Mouse (Mus musculus): ENCODE results near the gene Rpgrip1l.

Rpgrip1l gene

GRCm38 (mm10) chr8:91207676-91208075, 105.4 kb downstream of the Rpgrip1l start:
- no peak for DNase-seq (ENCODE audit: low read depth, low spot score)

GRCm38 (mm10) chr8:91205897-91206296, 107.2 kb downstream of the Rpgrip1l start:
- no peak for DNase-seq (ENCODE audit: low read depth, low spot score)

DNA sequence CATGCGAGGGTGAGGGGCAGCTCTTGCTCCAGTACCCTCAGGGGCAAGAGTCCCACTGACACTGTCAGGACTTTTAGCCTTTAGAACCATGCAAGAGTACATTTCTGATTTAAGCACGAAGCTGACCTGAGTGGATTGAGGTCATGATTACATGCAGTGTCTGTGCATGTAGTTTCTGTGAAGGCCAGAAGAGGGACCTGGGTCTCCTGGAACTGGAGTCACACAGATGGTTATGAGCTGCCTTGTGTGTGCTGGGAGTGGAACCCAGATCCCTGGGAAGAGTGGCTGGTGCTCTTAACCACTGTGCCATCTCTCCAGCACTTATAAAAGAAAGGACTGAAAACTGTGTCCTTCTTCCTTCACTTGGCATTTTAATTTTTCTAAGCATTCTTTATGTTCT, 111.9 kb downstream of the Rpgrip1l start:
- DNase-seq (ENCODE audit: low read depth, low spot score) = no peak

DNA sequence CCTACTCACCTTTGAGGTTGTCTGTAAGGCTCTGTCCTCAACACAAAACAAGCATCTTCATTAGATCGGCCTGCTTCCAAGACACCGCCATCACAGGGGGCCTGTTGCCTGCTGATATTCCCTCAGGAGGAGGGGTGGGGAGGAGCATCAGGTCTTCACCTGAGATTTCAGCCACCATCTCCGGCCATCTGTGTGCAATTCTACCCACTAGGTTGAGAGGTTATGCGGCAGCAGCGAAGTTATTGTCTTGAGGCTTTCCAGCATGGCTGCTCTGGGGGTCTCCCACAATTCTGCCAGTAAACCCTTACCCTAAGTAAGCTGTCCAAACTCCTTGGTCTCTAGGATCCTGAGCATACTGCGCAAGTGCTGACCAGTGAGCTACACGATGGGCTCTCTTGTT, 113.2 kb downstream of the Rpgrip1l start, which contains the start of gene Aktip:
Gene Aktip (minus strand): TSS at position 101 of the 400 bp plus-strand sequence.
- DNase-seq (ENCODE audit: low read depth, low spot score) = no peak

DNA sequence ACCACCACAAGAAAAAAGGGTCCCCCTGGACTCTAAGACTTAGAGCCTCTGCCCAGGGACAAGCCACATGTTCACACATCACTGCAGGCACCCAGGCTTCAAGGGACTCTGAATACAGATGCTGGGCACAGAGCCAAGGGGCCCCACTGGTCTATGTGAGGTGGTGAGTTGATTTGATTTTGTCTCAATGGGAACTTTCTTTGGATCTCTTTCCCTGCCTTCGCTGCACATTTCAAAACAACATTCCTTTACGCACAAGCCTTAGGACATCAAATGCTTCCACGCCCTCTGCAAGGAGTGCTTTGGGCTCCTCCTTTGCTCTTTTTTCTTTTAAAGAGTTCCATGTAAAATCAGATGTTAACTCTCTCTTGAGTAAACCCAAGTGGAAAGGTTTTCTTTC, 115.0 kb downstream of the Rpgrip1l start:
- DNase-seq (ENCODE audit: low read depth, low spot score) = no peak

DNA sequence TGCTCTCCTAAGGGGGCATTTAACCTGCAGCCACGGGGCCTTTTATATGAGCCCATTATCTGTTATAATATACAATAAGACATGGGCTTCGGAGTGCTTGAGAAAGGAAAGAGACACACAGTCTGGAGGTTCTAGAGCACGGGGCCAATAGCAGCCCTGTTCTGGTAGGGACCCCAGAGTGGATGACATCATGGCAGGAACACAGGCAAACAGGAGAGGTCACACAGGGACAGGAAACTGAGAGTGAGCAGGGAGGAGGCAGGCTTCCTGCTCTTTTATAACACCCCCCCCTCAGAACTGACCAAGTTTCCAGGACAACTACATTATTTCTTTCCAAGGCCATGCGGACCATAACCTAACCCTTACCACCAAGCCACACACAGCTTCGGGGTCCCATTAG, 115.8 kb downstream of the Rpgrip1l start:
- no peak for DNase-seq (ENCODE audit: low read depth, low spot score)

- DNase-seq (ENCODE audit: low read depth, low spot score) = no peak
Measured at GRCm38 (mm10) chr8:91196661-91197060, 116.4 kb downstream of the Rpgrip1l start.

- DNase-seq (ENCODE audit: low read depth, low spot score) = no peak
Measured at GRCm38 (mm10) chr8:91194081-91194480, 119.0 kb downstream of the Rpgrip1l start.

DNA sequence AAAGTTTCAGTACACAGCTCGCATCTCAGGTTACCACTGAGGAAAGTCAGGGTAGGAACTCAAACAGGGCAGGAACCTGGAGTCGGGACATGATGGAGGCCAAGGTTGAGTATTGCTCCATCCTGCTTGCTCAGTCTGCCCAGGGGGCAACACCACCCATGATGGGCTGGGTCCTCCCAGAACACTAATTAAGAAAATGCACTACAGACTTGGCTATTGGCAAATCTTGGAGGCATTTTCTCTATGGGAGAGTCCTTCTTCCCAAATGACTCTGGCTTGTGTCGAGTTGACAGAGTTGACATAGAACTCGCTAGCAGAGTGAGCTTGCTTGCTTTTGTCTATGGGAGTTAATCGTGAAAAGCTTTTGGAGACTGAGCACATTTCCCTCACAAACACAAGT, 120.1 kb downstream of the Rpgrip1l start:
- DNase-seq (ENCODE audit: low read depth, low spot score) = no peak

GRCm38 (mm10) chr8:91190816-91191340, 122.2 kb downstream of the Rpgrip1l start:
- peak; percentile 56 for DNase-seq (ENCODE audit: low read depth, low spot score)

GRCm38 (mm10) chr8:91188152-91188551, 124.9 kb downstream of the Rpgrip1l start:
- no peak for DNase-seq (ENCODE audit: low read depth, low spot score)

GRCm38 (mm10) chr8:91186372-91186771, 126.7 kb downstream of the Rpgrip1l start:
- no peak for DNase-seq (ENCODE audit: low read depth, low spot score)

DNA sequence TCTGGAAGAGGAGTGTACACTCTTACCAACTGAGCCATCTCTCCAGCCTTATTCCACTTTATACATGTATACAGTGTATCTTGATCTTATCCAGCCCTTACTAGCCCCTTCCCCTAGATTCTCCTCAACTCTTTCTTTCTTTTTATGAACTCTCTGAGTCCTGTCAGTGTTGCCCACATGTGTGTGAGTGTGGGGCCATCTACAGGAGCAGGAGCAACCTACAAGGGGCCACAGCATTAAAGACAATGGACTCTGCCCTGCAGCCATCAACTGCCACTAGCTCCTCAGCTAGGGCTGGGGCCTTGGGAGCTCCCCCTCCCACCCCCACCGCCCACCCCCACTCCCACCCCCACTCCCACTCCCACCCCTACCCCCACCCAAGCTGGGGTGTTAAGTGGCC, 135.4 kb downstream of the Rpgrip1l start:
- DNase-seq (ENCODE audit: low read depth, low spot score) = no peak

- no peak for DNase-seq (ENCODE audit: low read depth, low spot score)
Measured at GRCm38 (mm10) chr8:91176176-91176575, 136.9 kb downstream of the Rpgrip1l start.

DNA sequence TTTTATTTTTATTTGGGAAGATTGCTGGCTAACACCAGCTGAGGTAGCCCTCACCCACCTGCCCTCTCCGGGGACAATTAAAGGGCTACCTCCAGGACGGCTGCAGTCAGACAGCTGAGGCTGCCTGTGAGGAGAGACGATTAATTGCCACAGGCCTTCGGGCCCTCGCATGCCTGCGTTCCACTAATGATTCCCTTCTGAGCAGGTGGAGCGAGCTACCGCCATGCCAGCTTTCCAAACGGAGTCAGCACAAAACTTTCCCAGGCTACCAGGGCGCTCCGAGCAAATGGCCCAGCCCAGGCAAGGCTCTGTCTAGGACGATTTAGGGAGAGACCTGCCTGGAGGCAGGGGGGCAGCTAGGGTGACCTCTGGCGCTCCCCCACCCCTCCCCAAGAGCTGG, 141.5 kb downstream of the Rpgrip1l start:
- no peak for DNase-seq (ENCODE audit: low read depth, low spot score)

- no peak for DNase-seq (ENCODE audit: low read depth, low spot score)
Measured at GRCm38 (mm10) chr8:91170914-91171313, 142.1 kb downstream of the Rpgrip1l start.

- DNase-seq (ENCODE audit: low read depth, low spot score) = no peak
Measured at GRCm38 (mm10) chr8:91170152-91170551, 142.9 kb downstream of the Rpgrip1l start.
